Mouse (Mus musculus): Measurements from ENCODE around the gene Chml. TPM values are rescaled to one million over a fixed set of nuclear protein-coding genes. Genes with fewer than 3 reads are reported as not detected.

Gene Chml
- polyA plus RNA-seq (2012; rRNA removed): 5.6 and 10.9 TPM in 2 replicates

DNA sequence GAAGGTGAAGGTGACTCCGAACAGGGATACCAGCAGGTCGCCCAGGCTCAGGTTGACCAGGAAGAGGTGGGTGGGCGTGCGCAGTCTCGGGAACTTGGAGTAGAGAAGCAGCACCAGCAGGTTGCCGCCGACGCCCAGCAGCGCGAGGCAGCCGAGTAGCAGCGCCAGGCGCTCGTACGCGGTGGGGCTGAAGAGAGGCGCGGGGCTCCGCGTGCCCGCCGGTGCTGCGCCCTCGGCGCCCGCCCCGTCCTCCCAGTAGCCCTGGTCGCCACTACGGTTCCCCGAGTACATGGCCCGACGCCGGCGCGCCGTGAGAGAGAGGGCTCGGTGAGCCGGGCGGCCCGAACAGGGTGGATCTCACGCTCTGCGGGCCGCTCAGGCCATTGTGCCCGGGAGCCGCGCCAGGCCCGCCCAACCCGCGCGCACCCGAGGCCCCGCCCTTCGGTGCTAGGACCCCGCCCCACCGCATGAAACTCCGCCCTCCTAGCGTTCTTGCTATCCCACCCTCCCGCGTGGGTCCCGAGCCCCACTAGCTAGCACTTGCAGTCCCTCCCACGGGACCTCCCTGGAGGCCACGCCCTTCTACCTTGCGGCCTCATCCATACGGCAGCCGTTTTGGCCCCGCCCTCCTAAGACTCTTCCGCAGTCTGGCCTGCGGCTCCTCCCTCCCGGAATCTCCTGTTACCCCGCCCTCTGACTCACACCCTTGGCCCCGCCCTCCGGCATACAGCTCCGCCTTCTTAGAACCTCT, at the start of gene Chml, which contains the start of gene Opn3:
Gene Chml (minus strand): TSS at position 656 of the 751 bp plus-strand sequence.
Gene Opn3 (minus strand): TSS at position 531 of the 751 bp plus-strand sequence.
- peak; percentile 89 for DNase-seq (ENCODE audit: low read depth)

DNA sequence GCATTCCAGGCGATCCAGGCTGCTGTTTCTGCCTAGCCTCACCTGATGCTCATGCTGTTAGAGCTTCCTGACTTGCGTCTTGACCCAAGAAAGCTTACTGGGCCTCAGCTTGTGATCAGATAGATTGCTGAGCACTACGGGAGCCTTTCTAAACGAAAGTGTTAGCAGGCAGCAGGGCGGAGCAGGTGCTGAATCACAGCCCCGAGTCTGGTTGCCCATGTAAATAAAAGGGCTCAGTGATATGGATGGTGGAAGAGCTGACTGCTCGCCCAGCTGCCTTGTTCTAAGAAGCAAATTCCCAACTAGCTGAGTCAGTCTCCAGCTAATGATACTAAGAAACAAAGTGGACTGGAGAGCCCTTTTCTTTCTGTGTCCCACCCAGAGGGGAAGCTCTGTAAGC, 33.1 kb upstream of the Chml start:
- DNase-seq (ENCODE audit: low read depth): no peak

DNA sequence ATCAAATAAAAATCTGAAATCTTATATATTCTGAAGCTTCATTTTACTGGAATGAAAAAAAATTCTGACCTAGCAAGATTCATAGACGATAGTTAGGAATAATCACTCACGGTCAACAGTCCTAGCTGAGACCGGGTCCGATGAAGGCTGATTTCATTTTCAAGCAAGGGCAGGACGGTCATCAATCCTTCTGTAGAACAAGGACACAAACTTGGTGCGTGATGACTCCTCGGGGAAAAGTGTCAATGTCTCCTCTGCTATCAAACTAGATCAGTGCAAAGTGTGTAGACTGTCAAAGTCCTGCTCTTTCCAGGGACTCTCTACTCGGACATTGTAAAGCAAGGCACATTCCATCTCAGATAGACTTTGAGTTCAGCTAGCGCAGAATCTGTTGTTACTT, 24.1 kb upstream of the Chml start:
- DNase-seq (ENCODE audit: low read depth): no peak

DNA sequence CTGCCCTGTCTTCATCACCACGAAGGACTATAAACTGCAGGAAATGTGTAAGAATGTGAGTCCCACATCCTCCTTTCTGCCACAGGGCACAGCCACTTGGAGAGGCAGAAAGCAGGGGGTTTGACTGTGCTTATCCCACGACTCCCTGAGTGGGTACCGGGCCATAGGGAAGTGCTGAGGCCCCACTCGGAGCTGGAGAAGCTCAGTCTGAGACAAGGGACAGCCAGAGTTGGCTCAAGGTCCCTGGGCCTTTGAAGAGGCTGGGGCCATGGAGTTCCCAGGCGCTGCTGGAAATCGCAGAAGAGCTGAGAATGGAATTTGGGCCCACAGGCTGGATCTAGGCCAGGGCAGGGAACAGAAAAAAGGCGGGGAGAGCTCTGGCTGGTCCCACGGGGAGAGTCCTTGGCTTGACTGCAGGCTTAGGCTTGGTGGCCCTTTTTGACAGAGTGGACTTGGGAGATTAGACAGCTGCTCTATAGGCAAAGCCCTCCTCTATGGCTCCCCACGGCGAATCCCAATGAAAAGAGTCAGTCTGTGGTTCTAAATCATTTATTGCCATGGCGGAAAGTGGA, 19.7 kb upstream of the Chml start:
- no peak for DNase-seq (ENCODE audit: low read depth)

DNA sequence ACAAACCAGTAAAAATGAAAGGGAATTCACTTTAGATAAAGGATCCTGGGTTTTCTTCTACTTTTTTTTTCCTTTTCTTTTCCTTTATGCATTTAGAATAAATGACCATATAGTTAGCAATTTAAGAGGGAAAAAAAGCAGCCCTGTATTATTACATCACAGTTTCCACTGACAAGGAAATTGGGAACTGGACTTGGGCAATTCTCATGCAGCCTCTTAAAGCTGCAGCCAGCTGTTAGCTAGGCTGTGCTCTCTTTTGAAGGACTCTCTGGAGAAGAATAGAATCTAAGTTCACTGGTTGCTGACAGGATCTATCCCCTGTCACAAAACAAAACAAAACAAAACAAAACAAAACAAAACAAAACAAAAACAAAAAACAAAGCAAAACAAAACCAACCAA, 15.3 kb upstream of the Chml start:
- DNase-seq (ENCODE audit: low read depth): no peak

DNA sequence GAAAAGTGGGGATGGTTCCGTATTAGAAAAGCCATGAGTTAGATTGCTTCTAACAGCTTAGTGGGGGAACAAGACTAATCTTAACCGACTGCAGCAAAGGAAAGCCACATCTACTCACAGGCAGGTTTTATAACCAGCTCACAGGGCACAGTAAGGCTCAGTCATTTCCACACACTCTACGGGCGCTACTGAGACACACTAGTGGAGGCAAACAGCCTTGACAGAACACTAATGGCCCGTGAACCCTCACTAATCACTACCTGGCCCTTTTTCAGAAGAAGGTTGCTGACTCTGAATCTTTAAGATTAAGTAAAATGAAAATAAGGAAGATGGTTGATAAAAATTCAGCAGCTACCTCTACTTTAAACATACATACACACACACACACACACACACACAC, 14.9 kb upstream of the Chml start:
- DNase-seq (ENCODE audit: low read depth): no peak

DNA sequence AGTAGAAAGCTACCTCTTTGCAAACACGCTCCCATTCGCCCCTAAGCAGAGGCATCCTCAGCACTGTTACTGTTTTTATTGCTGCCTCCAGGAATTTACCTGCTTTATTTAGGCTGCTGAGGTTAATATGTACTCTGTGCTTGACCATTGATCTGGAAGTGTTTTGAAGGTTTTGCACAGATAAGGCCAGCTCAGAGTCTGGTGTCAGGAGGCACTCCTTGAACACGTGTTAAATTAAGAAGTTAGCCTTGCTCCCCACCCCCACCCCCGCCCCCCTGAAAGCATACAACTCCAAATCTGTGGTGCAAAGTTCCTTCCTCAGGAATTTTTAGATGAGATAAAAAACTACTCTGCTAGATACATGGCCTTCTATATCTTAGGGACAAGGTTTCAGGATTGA, 8.4 kb upstream of the Chml start:
- DNase-seq (ENCODE audit: low read depth): no peak

DNA sequence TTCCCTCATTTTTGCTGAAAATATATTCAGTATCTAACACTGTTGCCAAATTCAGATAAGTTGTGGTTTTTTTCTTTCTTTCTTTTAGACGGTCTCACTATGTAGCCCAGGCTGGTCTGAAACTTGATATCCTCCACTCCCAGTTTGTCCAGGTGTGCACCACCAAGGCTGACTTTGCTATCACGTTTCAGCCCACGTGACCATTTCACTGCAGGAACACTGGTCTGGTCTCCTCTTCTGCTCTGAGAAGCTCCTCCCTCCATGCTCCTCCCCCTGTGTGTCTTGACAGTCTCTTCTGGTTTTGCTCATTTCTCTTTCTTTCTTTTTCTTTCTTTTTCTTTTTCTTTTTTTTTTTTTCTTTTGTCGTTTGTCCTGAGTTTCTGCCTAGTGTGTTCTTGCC, 7.1 kb upstream of the Chml start:
- no peak for DNase-seq (ENCODE audit: low read depth)

DNA sequence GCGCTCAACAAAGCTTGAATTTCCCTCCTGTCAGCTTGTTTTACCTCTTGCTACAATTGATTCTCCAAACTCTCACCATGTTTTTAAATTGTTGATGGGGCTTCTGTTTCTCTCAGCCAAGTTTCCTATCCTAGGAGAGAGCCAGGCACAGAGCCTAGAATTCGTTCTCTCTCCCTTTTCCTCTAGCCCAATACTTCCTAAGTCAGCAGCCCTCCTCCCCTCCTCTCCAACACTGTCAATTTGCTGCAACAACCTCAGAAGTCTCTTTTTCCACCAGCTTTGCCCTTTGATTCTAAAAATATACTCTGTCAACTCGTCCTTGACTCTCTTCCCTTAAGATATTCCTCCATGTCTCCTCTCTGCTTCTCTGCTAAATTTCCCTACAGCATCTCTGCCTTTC, 6.7 kb upstream of the Chml start:
- no peak for DNase-seq (ENCODE audit: low read depth)

DNA sequence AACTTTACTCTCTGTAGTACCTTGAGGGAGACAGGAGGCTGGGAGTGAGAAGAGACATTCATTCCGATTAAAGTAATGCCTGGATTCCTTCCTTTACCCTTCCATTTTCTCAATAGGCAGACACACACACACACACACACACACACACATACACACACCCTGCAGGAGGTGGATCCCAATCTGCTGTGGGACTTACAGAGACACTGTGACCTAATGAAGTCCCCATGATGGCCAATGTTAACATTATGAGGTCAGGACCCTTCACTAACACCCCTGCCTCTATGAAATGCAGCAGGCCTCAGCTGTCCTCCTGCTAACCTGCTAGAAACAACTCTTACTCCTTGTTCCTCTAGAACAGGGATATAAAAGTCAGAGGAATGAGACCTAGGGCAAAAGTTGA, 5.6 kb upstream of the Chml start, which contains the start of gene Wdr64:
Gene Wdr64 (plus strand): TSS at position 301 of the 400 bp plus-strand sequence.
- no peak for DNase-seq (ENCODE audit: low read depth)

DNA sequence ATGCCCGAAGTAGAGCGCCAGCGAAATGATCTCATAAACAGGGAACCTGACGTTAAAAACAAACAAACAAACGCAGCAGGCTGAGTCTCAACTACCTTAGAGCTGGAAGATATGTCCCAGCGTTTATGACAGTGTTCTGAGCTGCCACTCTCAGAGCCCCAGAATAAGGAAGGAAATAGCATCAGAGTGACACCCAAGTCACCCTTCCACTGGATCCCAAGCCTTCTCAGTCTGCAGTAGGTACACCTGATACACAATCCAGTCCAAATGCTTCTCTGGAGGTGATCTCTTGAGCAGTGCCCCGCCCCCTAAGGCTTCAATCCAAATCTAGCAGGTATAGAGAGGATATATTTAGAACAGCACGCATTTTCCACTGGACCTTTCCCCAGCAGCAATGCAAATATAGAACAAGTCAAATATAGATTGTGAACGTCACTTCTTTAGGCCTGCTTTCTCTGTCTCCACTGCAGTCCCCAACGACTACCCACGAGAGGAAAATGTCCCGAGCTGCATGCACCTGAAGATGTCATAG, 794 bp upstream of the Chml start:
- no peak for DNase-seq (ENCODE audit: low read depth)

DNA sequence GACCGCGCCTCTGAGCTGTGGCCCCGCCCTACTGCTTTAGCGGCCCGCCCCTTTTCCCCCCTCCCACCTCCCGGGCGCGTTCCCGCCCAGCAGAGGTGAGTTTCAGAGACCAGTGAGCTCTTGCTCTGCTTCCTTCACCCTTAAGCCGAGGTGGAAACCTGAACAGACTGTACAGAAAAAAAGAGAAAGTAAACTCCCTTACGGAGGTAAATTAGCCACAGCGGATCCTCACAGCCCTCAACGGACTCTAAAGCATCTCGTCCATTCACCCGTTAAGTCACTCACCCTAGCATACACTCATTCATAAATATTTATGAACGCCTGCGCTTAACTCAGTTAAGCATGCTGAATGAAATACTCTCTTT, 278 bp upstream of the Chml start:
- DNase-seq (ENCODE audit: low read depth): no peak

DNA sequence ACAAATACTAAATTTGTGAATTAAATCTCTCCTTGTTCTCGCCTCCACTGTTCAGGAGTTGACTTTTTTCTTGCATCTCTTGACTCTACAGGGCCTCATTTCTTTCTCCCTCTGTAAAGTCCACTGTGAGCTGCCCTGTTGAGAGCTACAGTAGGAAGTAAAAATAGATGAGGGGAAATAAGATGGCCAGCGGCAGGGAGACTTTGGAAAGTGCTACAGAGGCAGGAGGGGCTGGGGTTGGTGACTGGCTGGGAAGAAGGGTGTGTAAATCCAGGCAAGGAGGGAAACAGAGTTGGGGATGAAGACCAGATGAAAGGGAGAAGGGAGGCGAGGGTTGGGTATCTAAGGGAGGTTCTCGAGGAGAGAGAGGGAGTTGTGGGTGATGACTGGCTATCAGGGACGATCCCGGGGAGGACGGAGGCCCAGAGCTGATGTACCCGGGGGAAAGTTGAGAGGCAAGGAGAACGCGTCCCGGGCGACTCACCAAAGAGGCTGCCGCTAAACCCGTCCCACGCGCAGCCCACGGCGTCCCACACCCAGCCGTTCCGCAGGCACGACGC, 935 bp downstream of the Chml start:
- DNase-seq (ENCODE audit: low read depth): no peak

DNA sequence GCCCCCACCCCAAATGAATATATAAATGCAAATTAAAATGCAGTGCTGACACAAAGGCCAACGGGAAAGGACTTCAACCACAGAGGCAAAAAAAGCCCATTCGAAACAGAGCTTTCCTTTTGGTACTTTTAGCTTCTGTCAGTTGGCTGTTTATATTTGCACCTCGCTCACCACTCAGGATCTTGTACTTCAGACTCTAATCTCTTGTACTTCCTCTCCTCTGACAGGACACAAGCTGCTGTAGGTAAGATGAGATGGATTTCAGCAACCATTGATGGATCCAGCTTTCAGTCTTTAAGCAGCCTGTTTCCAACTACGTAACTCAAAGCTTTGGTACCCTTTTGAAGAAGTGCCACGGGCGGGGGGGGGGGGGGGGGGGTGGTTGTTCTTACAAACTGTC, 11.7 kb downstream of the Chml start:
- DNase-seq (ENCODE audit: low read depth): no peak

DNA sequence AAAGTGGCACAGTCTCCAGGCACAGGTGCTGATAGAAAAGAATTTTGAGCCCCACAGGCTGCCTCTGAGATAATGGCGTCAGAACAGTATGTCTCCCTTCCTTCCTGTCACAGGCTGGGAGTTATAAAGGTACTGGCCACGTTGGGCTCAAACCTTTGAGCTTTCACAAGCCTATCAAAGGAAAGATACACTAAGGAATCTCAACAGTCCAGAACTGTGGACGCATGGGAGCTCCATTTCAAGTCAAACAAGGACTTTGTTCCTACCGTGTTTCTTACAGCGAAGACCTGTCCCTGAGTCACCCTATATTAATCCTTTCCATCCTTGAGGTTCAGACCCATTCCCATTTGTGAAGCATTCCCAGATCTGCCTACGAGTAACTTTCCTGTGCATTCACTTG, 15.2 kb downstream of the Chml start:
- DNase-seq (ENCODE audit: low read depth): no peak

DNA sequence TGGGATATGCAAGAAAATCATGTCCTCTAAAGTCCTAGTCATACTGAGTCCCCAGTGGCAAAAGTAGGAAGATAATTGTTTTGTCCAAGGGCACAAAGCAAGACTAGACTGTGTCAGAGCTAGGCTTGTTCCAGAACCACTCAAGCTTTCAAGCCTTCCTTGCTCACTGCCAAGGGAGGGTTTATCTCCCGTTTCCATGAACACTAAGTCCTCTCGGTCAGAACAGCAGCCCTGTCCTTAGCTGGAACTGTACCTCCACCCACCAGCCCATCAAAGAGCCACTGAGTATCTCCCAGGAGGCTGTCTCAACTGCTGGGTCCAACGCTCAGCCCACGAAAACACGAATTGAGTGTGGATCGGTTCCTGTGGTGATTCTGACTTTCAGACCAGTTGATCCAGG, 17.6 kb downstream of the Chml start:
- DNase-seq (ENCODE audit: low read depth): no peak

DNA sequence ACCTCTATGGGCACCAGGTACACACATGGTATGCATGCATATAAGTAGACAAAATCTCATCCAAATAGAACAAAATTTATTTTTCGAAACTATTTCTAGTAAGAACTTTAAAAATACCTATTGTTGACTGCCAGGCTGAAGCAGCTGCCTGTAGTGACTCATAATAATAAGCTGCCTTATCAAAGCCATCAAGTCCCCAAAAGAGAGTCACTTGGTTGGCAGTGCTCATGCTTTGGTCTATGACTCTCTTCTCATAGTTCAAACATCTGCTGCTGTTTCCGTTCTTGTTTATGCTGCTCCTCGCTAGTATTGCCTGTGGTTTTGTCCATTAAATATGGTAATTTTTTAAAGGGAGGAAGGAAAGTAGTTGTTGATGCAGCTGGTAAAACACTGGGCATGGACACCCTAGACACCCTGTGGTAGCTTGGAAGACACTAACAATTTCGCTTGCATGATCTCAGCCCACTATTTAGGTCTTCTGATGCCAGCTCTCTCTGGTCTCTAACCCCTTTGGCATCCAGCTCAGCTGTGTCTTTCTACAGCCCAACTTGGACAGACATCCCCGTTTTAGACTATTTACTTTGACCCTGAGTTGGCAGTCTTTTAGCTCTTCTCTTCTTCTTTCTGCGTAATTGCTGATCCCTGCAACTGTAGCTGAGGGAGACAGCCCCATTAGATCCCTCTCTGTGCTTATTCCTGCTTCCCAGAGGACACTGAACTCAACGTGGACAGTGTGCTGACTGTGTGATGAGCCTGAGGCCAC, 19.0 kb downstream of the Chml start:
- DNase-seq (ENCODE audit: low read depth): no peak

DNA sequence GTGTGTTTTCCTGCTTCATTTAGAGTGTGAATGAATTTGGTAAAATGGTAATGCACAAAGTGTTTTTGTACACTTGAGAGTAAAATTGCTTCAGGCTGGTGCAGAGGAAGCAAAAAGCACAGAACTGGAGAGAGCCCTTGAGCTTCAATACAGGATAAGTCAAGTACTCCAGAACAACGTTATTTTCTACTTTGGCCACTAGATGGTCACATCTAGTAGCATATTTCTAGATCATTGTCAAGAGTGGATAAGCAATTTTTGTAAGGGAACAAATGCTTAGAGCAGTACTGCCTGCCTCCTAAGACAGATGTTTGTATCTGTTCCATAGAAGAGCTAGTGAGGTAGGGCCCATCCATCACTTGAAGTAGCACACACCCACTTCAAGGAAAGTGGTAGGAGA, 21.1 kb downstream of the Chml start:
- DNase-seq (ENCODE audit: low read depth): no peak

DNA sequence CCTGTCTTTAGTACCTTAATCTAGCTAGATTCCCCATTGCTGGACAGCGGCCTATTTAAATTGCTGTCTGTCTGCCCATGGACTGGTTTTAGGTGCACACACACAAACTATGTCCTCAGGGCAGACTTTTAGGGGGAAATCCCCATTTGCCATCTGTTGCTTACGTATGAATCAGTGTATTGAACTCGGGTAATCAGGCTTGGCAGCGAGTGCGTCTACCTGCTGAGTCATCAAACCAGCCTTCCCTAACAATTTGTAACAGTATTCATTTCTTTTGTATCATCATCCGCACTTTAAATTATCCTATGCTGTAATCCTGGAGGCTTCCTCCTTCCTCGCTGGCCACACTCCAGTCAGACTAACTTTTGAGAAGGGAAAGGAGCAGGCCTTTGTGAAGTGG, 22.7 kb downstream of the Chml start:
- DNase-seq (ENCODE audit: low read depth): no peak

DNA sequence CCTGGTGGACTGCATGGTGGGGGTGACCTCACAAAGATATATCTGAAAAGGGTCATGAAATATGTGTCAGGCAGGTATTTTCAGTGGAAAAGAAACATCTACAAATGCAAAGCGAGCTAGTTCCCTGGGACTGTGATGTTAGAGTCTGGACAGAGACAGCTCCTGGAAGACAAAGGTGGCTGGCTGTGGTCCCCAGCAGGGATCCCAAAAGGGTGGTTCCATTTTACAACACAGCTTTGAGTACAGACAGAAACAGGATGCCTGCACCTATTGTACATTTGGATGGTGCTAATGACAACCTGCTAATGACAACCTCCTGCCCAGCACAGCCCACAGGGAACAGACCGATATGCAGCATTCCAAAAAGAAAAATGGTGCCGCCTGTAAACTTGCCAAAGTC, 23.2 kb downstream of the Chml start:
- no peak for DNase-seq (ENCODE audit: low read depth)

DNA sequence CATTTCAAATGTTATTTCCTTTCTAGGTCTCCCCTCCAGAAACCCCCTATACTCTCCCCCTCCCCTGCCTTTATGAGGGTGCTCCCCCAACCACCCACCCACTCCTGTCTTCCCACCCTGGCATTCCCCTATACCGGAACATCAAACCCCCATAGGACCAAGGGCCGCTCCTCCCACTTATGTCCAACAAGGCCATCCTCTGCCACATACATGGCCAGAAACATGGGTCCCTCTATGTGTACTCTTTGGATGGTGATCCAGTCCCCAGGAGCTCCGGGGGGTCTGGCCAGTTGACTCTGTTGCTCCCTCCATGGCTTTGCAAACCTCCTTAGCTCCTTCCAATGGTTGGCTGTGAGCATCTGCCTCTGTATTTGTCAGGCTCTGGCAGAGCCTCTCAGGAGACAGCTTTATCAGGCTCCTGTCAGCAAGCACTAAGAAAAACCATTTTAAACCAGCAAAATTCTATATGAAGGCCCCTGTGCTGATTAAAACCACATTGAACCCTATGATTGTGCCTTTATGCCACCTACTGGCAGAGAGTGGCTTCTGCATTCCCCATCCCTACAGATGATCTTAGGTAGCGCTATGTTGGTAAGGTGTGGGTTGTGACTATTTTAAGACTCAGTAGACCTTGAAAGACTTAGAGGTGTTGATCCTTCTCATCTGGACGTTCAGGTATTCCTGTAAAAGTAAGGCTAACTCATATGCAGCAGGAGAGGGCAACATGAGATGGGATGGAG, 23.9 kb downstream of the Chml start:
- DNase-seq (ENCODE audit: low read depth): no peak

DNA sequence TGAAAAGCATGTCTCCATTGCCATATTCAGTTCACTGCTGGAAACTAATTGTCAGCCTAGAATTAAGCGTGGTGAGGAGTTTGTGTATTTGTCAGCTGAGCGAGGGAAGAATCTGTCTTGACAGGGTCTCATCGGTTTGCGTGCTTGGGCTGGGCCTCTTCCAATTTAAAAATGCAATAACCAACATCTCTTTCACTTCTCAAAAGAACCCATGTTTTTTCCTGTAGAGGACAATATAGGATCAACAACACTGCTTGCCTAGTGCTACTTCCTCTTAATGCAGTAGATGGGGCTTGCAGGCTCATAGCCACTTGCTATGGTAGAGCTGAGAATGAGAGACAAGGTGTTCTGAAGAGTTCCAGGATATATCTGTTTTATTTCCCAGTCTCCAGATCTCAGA, 32.8 kb downstream of the Chml start:
- DNase-seq (ENCODE audit: low read depth): no peak

Measured in gonadal fat pad, adult 2 months (tissue).